Mouse (Mus musculus) spleen, adult 2 months (tissue): ENCODE results near the gene Olfr1389.
"Not testable (repeated sequence)": the region's sequence is repeated elsewhere in the genome, so short reads cannot be mapped to it uniquely, and the experiment has no call there.

Experiments
- CTCF ChIP-seq: fragments of 200-500 bp; IDR thresholded peaks from 2 replicates; pipeline ENCODE4 v1.5.1; 2011; ENCODE audit warnings: mild to moderate bottlenecking, inconsistent platforms; ENCODE audit not compliant: insufficient read depth, insufficient read length, insufficient replicate concordance; ENCODE audit errors: extremely low read depth
- POLR2A ChIP-seq: fragments of 200-500 bp; IDR thresholded peaks from 2 replicates; pipeline ENCODE4 v1.6.1; 2011; ENCODE audit warnings: low read depth, low read length, inconsistent platforms

DNA sequence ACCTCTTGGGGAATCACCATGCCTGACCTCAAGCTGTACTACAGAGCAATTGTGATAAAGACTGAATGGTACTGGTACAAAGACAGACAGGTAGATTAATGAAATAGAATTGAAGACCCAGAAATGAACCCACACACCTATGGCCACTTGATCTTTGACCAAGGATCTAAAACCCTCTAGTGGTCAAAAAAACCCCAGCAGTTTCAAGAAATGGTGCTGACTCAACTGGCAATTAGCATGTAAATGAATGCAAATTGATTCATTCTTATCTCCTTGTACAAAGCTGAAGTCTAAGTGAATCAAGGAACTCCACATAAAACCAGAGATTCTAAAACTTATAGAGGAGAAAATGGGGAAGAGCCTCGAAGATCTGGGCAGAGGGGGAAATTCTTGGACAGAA is 30.2 kb upstream of the Olfr1389 start:
- TF ChIP-seq POLR2A, CTCF: not testable (repeated sequence)
